Mouse (Mus musculus): ENCODE data around the gene Tagln2.

Gene Tagln2

GRCm38 (mm10) chr1:172526380-172527081 is 26.7 kb downstream of the Tagln2 start:
- peak; percentile 28 for DNase-seq (ENCODE audit: low spot score)

- DNase-seq (ENCODE audit: low spot score) = no peak
These were observed 27.6 kb downstream of the Tagln2 start for GRCm38 (mm10) chr1:172527431-172527830.

- peak; percentile 84 for DNase-seq (ENCODE audit: low spot score)
These were observed 28.9 kb downstream of the Tagln2 start for GRCm38 (mm10) chr1:172528701-172529100.

GRCm38 (mm10) chr1:172530544-172531220 is 30.8 kb downstream of the Tagln2 start:
- no peak for DNase-seq (ENCODE audit: low spot score)

GRCm38 (mm10) chr1:172532551-172532950 is 32.7 kb downstream of the Tagln2 start:
- no peak for DNase-seq (ENCODE audit: low spot score)

- no peak for DNase-seq (ENCODE audit: low spot score)
These were observed 35.3 kb downstream of the Tagln2 start for GRCm38 (mm10) chr1:172535116-172535515.

- DNase-seq (ENCODE audit: low spot score) = no peak
These were observed 40.0 kb downstream of the Tagln2 start for GRCm38 (mm10) chr1:172539827-172540226.

- no peak for DNase-seq (ENCODE audit: low spot score)
These were observed 40.5 kb downstream of the Tagln2 start for GRCm38 (mm10) chr1:172540283-172540820.

GRCm38 (mm10) chr1:172546062-172546461 is 46.2 kb downstream of the Tagln2 start:
- no peak for DNase-seq (ENCODE audit: low spot score)

- peak; percentile 58 for DNase-seq (ENCODE audit: low spot score)
These were observed 48.7 kb downstream of the Tagln2 start for GRCm38 (mm10) chr1:172548501-172548900.

- no peak for DNase-seq (ENCODE audit: low spot score)
These were observed 49.5 kb downstream of the Tagln2 start for GRCm38 (mm10) chr1:172549314-172549713.

GRCm38 (mm10) chr1:172549717-172550116 is 49.9 kb downstream of the Tagln2 start:
- no peak for DNase-seq (ENCODE audit: low spot score)

GRCm38 (mm10) chr1:172550551-172550951 is 50.7 kb downstream of the Tagln2 start:
- peak; percentile 54 for DNase-seq (ENCODE audit: low spot score)

GRCm38 (mm10) chr1:172551009-172551408 is 51.2 kb downstream of the Tagln2 start:
- no peak for DNase-seq (ENCODE audit: low spot score)

- no peak for DNase-seq (ENCODE audit: low spot score)
These were observed 52.8 kb downstream of the Tagln2 start for GRCm38 (mm10) chr1:172552623-172553022.

- no peak for DNase-seq (ENCODE audit: low spot score)
These were observed 55.8 kb downstream of the Tagln2 start, which contains the start of gene Vsig8 for GRCm38 (mm10) chr1:172555638-172556037. Gene Vsig8, plus strand, starts transcription at chr1:172555938.
